Mouse (Mus musculus): ENCODE measurements around the gene Smc3.
"Not testable (repeated sequence)": the region's sequence is repeated elsewhere in the genome, so short reads cannot be mapped to it uniquely, and the experiment has no call there.

Gene Smc3

GRCm38 (mm10) chr19:53653624-53654467, 53.6 kb downstream of the Smc3 start:
- DNase-seq (ENCODE audit: low read depth, low spot score): no peak

GRCm38 (mm10) chr19:53656443-53656842, 56.2 kb downstream of the Smc3 start:
- not testable (repeated sequence) for DNase-seq (ENCODE audit: low read depth, low spot score)

- DNase-seq (ENCODE audit: low read depth, low spot score): no peak
Observed at GRCm38 (mm10) chr19:53657437-53657836, 57.2 kb downstream of the Smc3 start.

GRCm38 (mm10) chr19:53660722-53661420, 60.7 kb downstream of the Smc3 start:
- no peak for DNase-seq (ENCODE audit: low read depth, low spot score)

GRCm38 (mm10) chr19:53661938-53662722, 61.9 kb downstream of the Smc3 start:
- DNase-seq (ENCODE audit: low read depth, low spot score): no peak

- DNase-seq (ENCODE audit: low read depth, low spot score): no peak
Observed at GRCm38 (mm10) chr19:53664831-53665230, 64.6 kb downstream of the Smc3 start.

GRCm38 (mm10) chr19:53665391-53665790, 65.2 kb downstream of the Smc3 start:
- DNase-seq (ENCODE audit: low read depth, low spot score): no peak

- no peak for DNase-seq (ENCODE audit: low read depth, low spot score)
Observed at GRCm38 (mm10) chr19:53666708-53667107, 66.5 kb downstream of the Smc3 start.

GRCm38 (mm10) chr19:53668821-53669220, 68.6 kb downstream of the Smc3 start:
- no peak for DNase-seq (ENCODE audit: low read depth, low spot score)

- no peak for DNase-seq (ENCODE audit: low read depth, low spot score)
Observed at GRCm38 (mm10) chr19:53670625-53671141, 70.5 kb downstream of the Smc3 start.

GRCm38 (mm10) chr19:53671432-53671831, 71.2 kb downstream of the Smc3 start:
- no peak for DNase-seq (ENCODE audit: low read depth, low spot score)

- DNase-seq (ENCODE audit: low read depth, low spot score): no peak
Observed at GRCm38 (mm10) chr19:53674131-53674925, 74.1 kb downstream of the Smc3 start.

GRCm38 (mm10) chr19:53676228-53676627, 76.0 kb downstream of the Smc3 start:
- no peak for DNase-seq (ENCODE audit: low read depth, low spot score)

GRCm38 (mm10) chr19:53676718-53677634, 76.8 kb downstream of the Smc3 start, which contains the start of gene Rbm20:
Rbm20 (plus strand) TSS chr19:53677306.
- DNase-seq (ENCODE audit: low read depth, low spot score): peak; percentile 14

- DNase-seq (ENCODE audit: low read depth, low spot score): no peak
Observed at GRCm38 (mm10) chr19:53679194-53679593, 79.0 kb downstream of the Smc3 start.

GRCm38 (mm10) chr19:53679981-53680380, 79.8 kb downstream of the Smc3 start:
- DNase-seq (ENCODE audit: low read depth, low spot score): no peak

GRCm38 (mm10) chr19:53682427-53682826, 82.2 kb downstream of the Smc3 start:
- DNase-seq (ENCODE audit: low read depth, low spot score): no peak

GRCm38 (mm10) chr19:53687592-53687991, 87.4 kb downstream of the Smc3 start:
- DNase-seq (ENCODE audit: low read depth, low spot score): no peak

- no peak for DNase-seq (ENCODE audit: low read depth, low spot score)
Observed at GRCm38 (mm10) chr19:53690816-53691215, 90.6 kb downstream of the Smc3 start.

GRCm38 (mm10) chr19:53694020-53694419, 93.8 kb downstream of the Smc3 start:
- no peak for DNase-seq (ENCODE audit: low read depth, low spot score)
